Mouse (Mus musculus): ENCODE data around the gene Fen1.

Gene Fen1

DNA sequence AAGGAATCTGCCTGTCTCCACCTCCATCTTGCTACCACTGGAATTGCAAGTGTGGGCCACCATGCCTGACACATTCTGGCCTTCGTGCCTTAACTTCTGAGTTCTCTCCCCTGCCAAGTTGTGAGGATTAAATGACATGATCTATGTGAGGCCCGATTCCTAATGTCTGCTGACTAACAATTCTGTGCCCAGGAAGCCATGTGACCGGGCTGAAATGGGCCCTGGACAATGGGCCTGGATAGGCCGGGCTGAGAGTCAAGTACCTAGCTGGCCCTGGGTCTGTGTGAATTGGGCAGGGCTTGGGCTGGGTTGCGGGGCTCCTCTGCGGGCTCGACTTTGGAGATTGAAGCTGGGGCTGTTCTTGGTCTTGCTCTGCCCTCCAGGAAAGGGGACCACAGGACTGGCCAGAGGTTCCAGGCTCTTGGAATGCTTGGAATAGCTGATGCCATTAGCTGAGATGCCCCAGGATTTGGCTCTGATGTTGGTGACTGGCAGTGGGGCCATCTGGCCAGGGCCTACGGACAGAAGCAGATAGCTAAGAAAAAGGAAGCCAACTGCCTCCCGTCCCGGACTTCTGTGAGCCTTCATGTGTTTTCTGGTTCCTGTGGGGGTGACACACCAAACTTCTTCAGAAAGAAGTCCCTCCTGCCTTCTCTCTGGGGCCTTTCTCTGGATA lies 10.0 kb upstream of the Fen1 start:
- no peak for DNase-seq (ENCODE audit: low read depth, low spot score)

DNA sequence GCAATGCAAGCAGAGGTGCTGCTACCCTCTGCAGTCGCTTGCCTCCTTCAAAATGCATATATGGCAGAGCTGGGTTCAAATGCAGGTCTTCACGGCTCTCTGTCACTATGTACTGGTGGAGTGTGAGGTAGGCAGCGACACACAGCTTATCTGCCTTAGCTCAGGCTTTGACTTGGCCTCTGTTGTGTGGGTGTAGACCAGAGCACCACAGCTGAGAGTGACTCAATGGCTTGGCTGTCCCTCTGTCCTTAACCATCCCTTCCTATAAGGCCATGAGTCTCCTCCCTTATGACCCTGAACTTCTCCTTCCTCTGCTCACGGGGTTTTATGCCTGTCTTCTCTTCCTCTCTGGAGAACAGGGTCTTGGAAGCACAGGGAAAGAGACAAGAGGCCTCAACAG lies 6.9 kb upstream of the Fen1 start:
- no peak for DNase-seq (ENCODE audit: low read depth, low spot score)

DNA sequence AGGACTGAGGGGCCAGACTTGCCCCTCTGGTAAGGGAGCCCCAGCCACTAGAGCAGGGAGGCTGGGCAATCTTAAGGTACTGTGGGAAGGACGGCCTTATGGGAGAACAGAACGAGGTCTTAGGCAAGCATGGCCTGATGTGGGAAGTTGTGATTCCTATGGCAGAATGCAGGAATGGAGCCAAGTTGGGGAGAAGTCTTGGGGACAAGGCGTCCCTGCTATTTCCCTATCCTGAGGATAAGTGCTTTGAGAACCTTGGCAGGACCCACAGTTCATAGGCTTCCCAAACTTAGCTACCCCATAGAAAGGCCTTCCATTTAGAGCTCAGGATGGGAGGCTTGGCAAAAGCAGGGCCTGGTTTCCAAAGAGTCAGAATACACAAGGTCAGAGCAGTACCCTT lies 4.9 kb upstream of the Fen1 start:
- DNase-seq (ENCODE audit: low read depth, low spot score): no peak

DNA sequence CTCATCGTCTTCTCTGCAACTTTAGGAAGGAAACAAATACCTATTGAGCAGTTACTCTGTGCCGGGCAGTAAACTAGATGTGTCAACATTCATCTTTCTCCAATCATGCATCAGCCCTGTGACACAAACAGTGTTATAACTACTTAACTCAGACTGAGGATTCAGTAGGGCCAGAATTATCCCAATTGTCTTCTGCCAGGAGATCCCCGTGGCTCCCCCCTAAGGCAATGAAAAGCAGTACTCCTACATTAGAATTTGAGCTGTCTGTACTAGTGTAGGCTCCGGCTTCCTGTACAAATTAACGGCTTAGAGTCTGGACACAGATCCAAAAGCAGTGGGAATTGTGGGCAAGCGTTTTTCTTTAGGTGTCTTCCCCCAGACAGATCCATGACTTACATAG lies 1.1 kb upstream of the Fen1 start:
- DNase-seq (ENCODE audit: low read depth, low spot score): no peak

DNA sequence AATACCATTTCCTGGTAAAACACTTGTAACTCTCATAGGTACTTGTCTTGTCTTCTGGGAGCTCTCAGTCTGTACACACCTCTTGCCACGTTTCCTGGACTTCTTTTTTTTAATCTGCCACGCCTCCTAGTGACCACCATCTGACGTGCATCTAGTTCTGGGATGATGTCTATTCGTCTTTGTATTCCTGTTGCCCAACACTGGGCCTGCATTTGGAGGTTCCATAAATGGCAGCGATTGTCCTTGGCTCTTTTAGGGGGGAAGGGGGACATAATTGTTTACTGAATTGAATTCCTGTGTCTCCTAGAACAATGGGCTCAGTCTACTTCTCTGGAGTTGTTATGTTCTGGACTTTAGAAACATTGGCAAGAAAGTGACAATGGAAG lies 640 bp upstream of the Fen1 start:
- peak; percentile 72 for DNase-seq (ENCODE audit: low read depth, low spot score)

DNA sequence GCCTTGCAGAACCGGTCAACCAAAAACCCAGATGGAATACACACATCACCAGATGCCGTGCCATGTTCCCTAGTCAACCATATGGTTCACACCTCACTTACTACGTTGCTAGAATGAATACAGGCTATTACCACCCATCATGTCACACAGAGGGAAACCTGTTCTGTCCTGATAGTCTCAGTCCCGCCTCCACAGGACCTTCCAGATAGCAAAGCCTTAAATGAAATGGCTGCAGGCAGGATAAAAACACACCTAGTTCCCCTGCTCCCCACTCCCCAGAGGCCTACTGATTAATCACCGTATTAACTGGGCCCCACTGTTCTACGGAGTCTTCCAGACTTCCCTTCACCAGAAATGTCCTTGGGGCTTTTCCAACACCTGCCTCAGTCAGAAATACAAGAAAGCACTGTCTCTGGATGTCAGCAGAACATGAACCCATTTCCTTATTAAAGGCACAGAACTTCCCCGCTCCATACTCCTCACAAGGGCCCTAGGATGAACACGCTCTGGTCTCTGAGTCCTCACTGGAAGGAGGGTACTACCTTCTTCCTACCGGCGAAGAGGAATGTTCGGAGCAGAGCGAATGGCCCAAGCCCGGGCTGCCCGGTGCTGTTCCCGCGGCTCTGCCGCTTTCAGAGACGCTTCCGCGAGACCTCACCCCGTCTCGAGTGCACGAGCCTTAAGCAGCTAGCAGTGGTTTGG lies 672 bp downstream of the Fen1 start:
- no peak for DNase-seq (ENCODE audit: low read depth, low spot score)

DNA sequence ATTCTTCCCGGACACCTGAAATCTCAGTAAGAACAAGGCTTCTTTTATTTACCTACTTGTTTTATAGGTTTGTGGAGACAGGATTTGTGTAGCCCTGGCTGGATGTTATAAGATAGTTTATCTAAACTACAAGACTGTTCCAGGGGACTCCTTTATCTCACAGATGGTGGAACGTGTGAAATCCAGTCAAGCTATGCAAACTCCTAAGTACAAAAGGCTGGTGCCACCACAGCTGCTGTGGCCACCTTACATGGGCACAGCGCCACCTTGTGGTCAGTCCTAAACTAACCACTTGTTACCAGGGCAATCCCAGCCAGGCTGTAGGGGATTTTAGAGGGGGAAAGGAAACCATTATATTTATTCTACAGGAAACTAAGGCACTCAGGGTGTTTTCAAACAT lies 5.2 kb downstream of the Fen1 start:
- peak; percentile 60 for DNase-seq (ENCODE audit: low read depth, low spot score)

DNA sequence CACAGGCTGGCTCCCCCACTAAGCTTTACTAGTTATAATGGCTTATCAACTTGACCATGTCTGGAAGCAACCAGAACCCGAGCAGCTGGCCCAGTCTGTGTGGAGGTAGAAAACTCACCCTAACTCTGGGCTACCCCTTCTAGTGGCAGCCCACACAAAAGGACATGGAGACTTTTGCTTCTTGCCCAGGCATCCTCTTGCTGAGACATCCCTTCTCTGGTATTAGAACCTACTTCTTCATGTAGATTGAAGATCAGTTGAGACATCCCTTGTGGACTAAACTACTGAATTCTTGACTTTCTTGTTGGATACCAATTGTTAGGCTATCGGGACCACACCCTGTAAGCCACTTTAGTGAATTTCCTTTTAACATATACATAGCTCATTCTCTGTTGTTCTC lies 5.7 kb downstream of the Fen1 start:
- DNase-seq (ENCODE audit: low read depth, low spot score): no peak

DNA sequence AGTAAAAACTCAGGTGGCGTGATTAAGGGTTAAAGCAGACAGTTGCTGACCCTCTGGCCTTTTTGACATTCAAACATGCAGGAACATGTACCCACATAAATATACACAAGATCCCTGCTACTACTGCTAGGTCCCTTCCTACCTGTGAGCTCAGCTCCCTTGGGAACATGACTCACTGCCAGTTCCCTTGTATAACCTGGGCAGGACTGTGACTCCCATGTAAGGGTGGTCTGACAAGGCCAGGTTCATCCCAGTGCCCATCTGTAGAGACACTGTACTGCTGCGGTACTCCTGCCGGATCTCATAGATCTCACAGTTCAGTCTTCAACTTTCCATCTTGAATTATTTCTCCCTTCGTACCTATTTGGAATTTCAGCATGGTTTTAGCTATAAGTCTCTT lies 6.8 kb downstream of the Fen1 start:
- no peak for DNase-seq (ENCODE audit: low read depth, low spot score)

DNA sequence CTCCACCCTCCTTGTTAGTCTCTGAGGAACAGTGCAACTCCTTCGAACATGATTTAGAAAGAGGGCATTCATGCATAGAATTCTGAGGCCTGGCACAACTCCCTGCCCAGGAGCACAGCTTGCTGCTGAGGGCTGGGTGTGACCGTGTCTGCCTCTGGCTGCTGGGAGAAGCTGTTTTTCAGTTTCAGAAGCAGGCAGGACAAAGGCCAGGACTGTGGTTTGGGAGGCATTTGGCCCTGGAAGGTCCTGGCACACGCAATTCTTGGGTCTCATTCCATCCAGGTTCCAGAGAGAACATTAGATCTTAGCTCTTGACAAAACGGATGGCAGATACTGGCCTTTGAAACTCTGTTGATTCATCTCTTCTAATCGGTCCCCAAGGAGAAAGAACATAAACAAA lies 8.7 kb downstream of the Fen1 start:
- no peak for DNase-seq (ENCODE audit: low read depth, low spot score)

DNA sequence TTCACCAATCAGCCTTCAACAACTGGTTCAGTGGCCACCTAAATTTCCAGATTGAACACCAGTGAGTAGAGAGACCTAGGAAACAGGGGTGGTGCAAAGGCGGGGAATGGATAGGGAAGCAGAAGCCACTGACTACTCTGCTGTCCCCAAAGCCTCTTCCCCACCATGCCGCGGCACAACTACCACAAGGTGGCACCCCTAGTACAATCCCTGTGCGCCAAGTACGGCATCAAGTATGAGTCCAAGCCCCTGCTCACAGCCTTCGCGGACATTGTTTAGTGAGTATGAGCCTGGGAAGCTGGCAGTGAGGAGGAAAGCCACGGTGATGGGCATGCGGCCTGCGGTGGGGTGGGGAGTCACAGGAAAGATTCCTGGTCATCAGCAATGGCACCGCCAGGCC lies 9.6 kb downstream of the Fen1 start:
- DNase-seq (ENCODE audit: low read depth, low spot score): no peak

DNA sequence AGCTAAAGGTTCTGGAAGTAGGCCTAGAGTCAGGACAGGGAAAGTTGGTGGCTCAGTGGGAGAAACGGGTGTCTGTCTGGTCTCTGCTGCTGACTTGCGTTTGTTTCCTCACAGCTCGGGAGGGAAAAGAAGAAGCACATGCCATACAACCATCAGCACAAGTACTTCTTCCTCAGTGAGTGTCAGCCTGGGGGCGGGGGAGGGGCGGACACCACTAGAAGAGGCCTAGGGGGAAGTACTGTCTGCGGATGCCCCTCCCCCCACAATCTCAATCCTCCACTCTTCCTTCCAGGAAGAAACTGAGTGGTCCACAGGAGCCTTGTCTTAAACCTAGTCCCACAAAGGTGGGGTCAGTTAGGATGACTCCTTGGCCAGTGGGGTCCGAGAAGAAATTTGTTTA lies 12.6 kb downstream of the Fen1 start:
- DNase-seq (ENCODE audit: low read depth, low spot score): peak; percentile 35

DNA sequence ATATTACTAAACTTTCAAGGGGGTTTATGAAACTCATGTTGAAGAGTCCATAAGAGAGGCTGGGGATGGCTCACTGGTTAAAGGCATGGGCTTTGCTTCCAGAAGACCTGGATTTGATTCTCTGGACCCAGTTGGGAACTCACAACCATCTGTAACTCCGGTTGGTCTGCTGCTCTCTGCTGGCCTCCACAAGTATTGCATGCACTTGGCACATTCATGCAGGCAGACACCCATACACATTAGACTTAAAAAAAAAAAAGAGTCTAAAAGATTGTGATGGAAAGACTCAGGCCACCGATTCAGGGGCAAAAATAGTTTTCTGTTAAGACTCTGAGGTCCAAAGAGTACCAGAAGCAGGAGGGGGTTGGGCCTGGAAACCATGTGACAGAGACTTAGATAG lies 13.2 kb downstream of the Fen1 start:
- peak; percentile 32 for DNase-seq (ENCODE audit: low read depth, low spot score)

DNA sequence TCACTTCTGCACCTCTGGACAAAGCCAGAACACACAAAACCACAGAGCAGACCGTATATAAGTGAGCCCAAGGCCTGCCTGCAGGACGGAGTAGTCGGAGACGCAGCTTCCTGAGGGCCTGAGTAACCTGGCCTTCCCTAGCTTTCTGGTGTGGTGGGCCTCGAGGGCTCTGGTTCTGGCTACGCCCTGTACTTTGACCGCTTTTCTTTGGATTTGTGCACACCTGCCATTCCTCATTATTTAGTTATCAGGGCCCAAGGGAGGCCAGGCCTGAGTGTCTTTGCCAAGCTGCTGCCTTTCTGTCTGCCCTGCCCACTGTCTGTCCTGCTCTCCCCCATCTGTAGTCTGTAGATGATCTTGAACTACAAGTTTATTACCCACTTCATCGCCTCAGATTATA lies 14.0 kb downstream of the Fen1 start:
- no peak for DNase-seq (ENCODE audit: low read depth, low spot score)

DNA sequence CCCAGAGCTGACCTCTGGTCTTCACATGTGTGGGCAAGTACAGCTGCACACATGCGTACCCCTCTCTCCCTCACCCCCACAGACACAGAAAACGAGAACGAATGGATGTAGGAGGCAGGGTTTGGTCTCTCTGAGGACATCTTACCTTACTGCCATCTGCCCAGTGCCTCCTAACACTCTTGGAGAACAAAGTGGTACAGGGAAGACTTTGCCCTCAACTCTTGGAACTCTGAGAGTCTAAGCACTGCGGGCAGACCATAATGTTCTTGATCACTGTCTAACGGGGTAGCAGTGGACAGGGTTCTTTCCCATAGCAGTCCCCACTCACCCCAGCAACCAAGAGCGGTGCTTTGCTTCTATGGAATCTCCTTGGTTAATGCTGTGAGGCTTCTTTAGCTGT lies 14.9 kb downstream of the Fen1 start:
- no peak for DNase-seq (ENCODE audit: low read depth, low spot score)

DNA sequence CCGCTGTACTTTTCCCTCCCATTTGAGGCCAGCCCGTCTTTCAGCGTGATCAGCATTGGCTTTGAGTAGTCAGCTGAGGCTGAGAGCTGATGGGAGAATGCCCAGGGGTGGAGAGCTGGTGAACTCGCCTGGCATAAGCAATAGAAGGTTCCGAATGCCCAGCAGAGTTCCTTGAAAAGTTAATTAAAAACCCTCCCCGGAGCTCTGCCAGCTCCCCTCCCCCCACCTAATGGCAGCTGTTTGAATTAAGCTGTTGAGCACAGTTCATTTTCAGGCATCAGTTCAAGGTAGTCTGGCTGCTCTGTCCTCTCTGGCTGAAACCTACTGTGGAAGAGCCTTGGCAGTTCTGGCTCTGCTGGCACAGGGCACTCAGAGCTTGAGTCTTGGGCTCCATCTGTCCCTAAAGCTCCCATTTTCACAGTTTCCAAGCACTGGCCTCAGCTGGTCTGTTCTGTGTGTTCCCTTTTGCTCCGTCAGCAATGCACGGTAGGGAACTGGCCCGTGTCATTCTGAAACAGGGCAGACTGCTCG lies 15.6 kb downstream of the Fen1 start:
- no peak for DNase-seq (ENCODE audit: low read depth, low spot score)

DNA sequence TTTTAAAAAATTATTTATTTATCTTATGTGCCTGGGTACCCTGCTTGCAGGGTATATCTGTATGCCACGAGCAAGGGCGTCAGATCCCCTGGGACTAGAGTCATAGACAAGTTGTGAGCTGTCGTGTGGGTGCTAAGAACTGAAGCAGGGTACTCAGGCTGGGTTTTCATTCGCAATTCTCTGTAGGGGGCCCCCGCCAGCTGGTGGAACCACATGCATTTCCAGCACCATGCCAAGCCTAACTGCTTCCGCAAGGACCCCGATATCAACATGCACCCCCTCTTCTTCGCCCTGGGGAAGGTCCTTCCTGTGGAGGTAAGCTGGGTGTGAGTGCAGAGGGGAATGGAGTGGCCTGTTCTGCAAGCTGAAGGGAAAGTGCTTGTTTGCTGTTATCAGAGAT lies 17.4 kb downstream of the Fen1 start:
- DNase-seq (ENCODE audit: low read depth, low spot score): no peak

DNA sequence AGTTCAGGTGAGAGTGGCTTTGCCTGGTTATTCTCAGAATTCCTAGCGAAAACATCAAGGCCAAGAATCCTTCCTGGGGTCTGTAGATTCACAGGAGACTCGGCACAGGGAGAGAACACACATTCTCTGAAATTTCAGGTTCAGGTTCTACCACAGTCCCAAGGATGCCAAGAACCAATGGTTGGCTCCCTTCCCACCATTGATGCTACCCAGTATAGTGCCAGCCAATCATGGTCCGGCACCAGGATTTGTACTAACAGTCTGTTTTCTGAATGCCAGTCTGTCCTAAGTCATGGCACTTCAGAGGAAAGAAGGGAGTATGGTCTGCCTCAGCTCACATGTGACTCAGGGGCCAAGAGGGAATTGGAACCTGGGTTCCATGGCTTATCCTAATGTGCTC lies 18.1 kb downstream of the Fen1 start:
- no peak for DNase-seq (ENCODE audit: low read depth, low spot score)

DNA sequence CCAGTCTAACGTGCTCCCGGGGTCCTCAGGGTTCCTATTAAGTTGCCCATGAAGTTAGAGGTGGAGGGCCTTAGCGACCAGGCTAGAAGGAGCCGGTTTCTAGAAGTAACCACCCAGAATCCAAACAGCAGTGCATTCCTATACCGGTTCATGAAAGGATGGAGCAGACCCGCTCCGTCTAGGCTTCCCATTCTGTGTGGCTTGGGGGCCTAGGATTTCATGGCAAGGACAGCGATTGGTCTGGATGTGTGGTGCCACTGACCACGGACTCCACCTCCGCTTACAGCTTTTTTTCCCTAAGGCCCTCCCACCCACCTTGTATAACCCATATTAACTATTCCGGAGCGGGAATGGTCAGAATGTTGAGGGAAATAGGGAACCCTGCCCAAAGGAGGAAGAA lies 19.9 kb downstream of the Fen1 start:
- no peak for DNase-seq (ENCODE audit: low read depth, low spot score)

DNA sequence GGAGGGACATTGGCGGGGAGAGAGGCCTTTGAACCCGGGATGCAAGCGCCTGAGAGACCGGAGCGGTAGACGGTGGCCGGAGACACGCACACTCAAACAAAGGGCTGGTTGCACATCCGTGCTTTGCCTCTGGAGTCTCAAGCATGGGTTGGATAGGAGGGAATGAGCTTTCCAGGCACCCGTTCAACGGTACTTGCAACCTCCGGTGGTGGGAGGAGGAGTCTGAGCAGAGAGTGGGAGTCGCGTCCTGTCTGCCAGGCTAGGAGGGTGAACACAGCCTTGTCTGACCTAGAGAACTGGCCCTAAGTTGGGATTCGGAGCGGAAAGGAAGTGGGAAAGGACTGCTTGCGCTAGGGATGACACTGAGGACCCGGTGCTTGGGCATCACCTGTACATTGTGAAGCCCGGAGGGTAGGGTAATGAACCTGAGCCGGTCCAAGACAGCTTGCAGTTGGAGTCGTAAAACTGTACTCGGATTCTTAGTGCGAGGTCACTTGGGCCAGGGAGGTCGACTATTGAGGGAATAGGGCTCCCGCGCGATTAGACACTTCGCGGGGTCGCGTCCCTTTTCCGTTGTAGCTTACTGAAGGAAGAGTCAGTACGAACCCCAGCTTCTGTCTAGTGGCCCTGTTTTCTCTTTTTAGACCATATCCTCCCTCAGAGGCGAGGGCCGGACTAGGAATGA lies 20.5 kb downstream of the Fen1 start:
- DNase-seq (ENCODE audit: low read depth, low spot score): peak; percentile 88

DNA sequence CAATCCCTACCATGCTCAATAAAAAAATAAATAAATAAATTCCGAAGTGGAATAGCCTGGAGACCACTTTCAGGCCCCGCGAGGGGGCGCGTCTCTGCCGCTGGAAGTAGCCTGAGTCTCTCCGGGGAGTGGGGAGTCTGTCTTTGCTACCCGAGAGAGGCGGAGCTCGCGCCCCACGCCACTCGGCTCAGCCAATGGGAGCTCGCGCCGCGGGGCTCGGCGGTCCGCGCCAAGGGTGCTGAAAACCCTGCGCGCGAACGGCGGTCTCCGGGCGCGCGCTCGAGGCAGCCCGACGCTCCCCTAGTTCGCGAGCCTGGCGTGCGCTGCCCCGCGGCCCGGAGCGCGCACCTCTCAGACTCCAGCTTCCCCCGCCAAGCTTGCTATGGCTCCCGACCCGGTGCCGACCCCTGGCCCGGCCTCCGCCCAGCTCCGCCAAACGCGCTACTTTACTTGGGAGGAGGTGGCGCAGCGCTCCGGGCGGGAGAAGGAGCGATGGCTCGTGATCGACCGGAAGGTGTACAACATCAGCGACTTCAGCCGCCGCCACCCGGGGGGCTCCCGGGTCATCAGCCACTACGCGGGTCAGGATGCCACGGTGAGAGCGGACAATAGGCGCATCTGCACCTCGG lies 21.2 kb downstream of the Fen1 start, which contains the start of gene Fads1:
Gene Fads1 (plus strand): TSS at position 219 of the 629 bp plus-strand sequence.
- DNase-seq (ENCODE audit: low read depth, low spot score): peak; percentile 90

DNA sequence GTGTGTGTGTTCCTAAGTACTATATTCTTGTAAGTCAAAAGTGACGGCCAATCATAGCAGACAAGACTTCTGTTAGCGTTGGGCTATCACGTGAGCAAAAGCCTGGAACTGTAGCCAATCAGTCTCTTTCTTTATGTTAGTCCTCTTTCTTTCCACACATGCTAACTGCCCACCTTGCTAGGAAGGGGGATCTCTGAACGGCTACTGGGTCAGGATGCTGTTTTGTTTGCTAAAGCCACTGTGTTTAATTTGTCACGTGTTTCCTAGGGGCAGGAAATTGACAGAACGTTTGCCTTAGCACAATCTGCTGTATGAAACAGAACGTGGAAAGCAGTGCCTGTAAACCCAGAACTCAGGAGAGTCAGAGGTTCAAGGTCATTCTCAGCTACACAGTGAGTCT lies 21.8 kb downstream of the Fen1 start:
- DNase-seq (ENCODE audit: low read depth, low spot score): no peak

All from telencephalon, adult 2 months (tissue).